In the genomic region with DNA sequence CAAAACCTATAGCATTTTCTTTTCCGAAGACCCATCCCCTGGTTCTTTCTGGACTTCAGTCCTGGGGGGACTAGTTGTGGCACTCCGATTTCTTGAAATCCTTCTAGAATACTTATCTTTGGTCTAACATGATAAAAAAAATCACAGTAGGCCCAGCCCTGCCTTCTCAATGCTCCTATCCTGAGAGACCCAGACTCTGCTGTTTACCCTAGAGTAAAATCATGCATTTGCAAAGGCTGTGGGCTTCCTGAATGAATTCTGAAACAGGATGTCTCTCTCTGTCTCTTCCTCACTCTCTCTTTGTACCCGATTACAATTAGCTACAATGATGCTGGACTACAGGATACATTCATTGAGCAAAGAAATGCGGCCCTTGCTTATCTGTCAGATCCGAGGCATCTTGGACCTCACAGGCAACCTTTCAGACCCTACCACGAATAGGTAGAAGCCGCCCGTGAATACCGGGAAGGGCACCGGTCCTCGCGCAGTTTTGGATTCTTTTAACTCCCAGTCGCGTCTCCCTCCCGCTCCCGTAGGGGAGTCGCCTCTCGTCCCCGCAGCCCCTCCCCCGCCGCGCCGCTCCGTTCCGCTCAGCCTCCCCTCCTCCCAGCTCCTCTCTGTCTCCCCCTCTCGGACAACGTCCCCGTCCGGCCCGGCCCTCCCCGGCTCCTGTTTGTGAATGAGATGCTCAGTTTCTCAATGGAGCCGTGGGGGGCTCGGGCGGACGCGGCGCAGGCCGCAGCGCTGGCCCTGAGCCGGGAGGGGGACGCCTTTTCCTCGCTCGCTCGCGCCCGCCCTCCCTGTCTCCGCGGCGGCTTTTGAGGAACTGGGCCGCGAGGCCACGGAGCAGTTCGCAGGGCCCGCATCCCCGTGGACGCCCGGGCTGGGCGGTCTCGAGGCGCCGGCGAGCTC, we compare ENCODE assay signal across 8 mouse cellular contexts. TPM values are rescaled to one million over a fixed set of nuclear protein-coding genes. Genes with fewer than 3 reads are reported as not detected.
A peak's percentile ranks its signal among the peaks of the same experiment; 100 is the strongest.
DNase-seq lines count a peak whose midpoint lies in the region; ATAC-seq and TF ChIP-seq lines count a peak whose summit lies in the region.

Gene Ptpn9 (plus strand): TSS at position 638 of the 912 bp plus-strand sequence.

- H3K27ac ChIP-seq in forebrain, embryonic 15.5 days (replicated peaks) = peak within 1 kb of the TSS; percentile 92
- peak within 1 kb of the TSS; percentile 97 for H3K27ac ChIP-seq in liver, postnatal 0 days (ENCODE audit: low read depth)
- H3K27ac ChIP-seq in neural tube, embryonic 14.5 days (ENCODE audit: low read depth, low read length) = peak within 1 kb of the TSS; percentile 93

- no peaks in the 10 kb centered on the region for H3K9me3 ChIP-seq in G1E (replicated peaks)
- H3K9me3 ChIP-seq in forebrain, embryonic 15.5 days = no peaks in the 10 kb centered on the region
- no peaks in the 10 kb centered on the region for H3K9me3 ChIP-seq in liver, postnatal 0 days (ENCODE audit: low read length)
- no peaks in the 10 kb centered on the region for H3K9me3 ChIP-seq in neural tube, embryonic 14.5 days (ENCODE audit: control insufficient read depth, low read length)

- 2% methylated on average over 62 of the region's 62 CpGs for WGBS in forebrain, embryonic 15.5 days
- 4% methylated on average over 61 of the region's 62 CpGs for WGBS in large intestine, adult 2 months
- 3% methylated on average over 58 of the region's 62 CpGs for WGBS in liver, postnatal 0 days (ENCODE audit: insufficient replicate concordance)
- 3% methylated on average over 62 of the region's 62 CpGs for WGBS in neural tube, embryonic 14.5 days

- peaks cover 2% of the 10 kb centered on the region for H3K36me3 ChIP-seq in G1E (replicated peaks)
- H3K36me3 ChIP-seq in forebrain, embryonic 15.5 days = no peaks in the 10 kb centered on the region
- no peaks in the 10 kb centered on the region for H3K36me3 ChIP-seq in liver, postnatal 0 days (replicated peaks; ENCODE audit: insufficient read depth, low read length)
- no peaks in the 10 kb centered on the region for H3K36me3 ChIP-seq in neural tube, embryonic 14.5 days (ENCODE audit: control insufficient read depth, insufficient read depth, low read length)

- intact Hi-C loops in heart, postnatal 14 days (cut with DNase I) = loop anchor here (2.0 to 10.0 kb wide), 2 partner anchors 44 to 60 kb away; partner anchors contain the start of genes Imp3 and Snupn

- ATAC-seq in G1E (ENCODE audit: extremely low read depth, insufficient number of reproducible peaks, low FRiP score, poor library complexity, severe bottlenecking) = peak; percentile 73
- ATAC-seq in forebrain, embryonic 15.5 days (replicated peaks) = peak; percentile 95
- peak; percentile 86 for ATAC-seq in liver, postnatal 0 days
- ATAC-seq in neural tube, embryonic 14.5 days (ENCODE audit: low read depth) = peak; percentile 95

- no peak for TF ChIP-seq CTCF in G1E (IDR thresholded peaks at IDR 0.05; ENCODE audit: low read depth, low read length)
- peak; percentile 75 for TF ChIP-seq CTCF in liver, postnatal 0 days (IDR thresholded peaks at IDR 0.05; ENCODE audit: low read depth)

- no peak for TF ChIP-seq EP300 in liver, postnatal 0 days (IDR thresholded peaks at IDR 0.05; ENCODE audit: low read depth)

- H3K9ac ChIP-seq in forebrain, embryonic 15.5 days (replicated peaks) = peak within 1 kb of the TSS; percentile 97
- peak within 1 kb of the TSS; percentile 93 for H3K9ac ChIP-seq in liver, postnatal 0 days (replicated peaks)
- H3K9ac ChIP-seq in neural tube, embryonic 14.5 days (replicated peaks; ENCODE audit: low read depth, low read length) = peak within 1 kb of the TSS; percentile 97

- H3K27me3 ChIP-seq in G1E (ENCODE audit: insufficient read depth, low read length) = no peaks in the 10 kb centered on the region
- no peaks in the 10 kb centered on the region for H3K27me3 ChIP-seq in forebrain, embryonic 15.5 days
- H3K27me3 ChIP-seq in liver, postnatal 0 days (ENCODE audit: insufficient read depth, low read length) = no peaks in the 10 kb centered on the region
- no peaks in the 10 kb centered on the region; the same call in 1 of the 2 replicates for H3K27me3 ChIP-seq in neural tube, embryonic 14.5 days (ENCODE audit: control insufficient read depth, insufficient read depth, low read length)

- DNase-seq in G1E (ENCODE audit: low spot score) = peak; percentile 88
- peak; percentile 82 for DNase-seq in cerebellum, adult 11-12 months
- peak; percentile 93 for DNase-seq in heart, postnatal 14 days
- DNase-seq in large intestine, adult 2 months (ENCODE audit: low read depth, low spot score) = peak; percentile 43
- DNase-seq in liver, postnatal 0 days = peak; percentile 90
- DNase-seq in thymus, adult 18-20 months = peak; percentile 68 to 69

- H3K4me3 ChIP-seq in G1E (ENCODE audit: low read depth, low read length) = peak within 1 kb of the TSS; percentile 83
- peak within 1 kb of the TSS; percentile 60 for H3K4me3 ChIP-seq in forebrain, embryonic 15.5 days
- H3K4me3 ChIP-seq in liver, postnatal 0 days (ENCODE audit: low read depth, low read length) = peak within 1 kb of the TSS; percentile 86
- H3K4me3 ChIP-seq in neural tube, embryonic 14.5 days (ENCODE audit: low read depth, low read length) = peak within 1 kb of the TSS; percentile 89

- H3K4me1 ChIP-seq in G1E (ENCODE audit: insufficient read depth, low read depth, low read length) = peaks cover 33% of the 10 kb centered on the region
- H3K4me1 ChIP-seq in forebrain, embryonic 15.5 days = peaks cover 23% of the 10 kb centered on the region
- H3K4me1 ChIP-seq in liver, postnatal 0 days (ENCODE audit: insufficient read depth) = peaks cover 9% of the 10 kb centered on the region
- H3K4me1 ChIP-seq in neural tube, embryonic 14.5 days (ENCODE audit: control insufficient read depth, insufficient read depth, low read length) = peaks cover 4% of the 10 kb centered on the region; the same call in 1 of the 2 replicates

- H3K4me2 ChIP-seq in forebrain, embryonic 15.5 days (replicated peaks) = peak within 1 kb of the TSS; percentile 81
- peak within 1 kb of the TSS; percentile 90 for H3K4me2 ChIP-seq in liver, postnatal 0 days (ENCODE audit: low read depth, low read length)
- H3K4me2 ChIP-seq in neural tube, embryonic 14.5 days (ENCODE audit: low read depth, low read length) = peak within 1 kb of the TSS; percentile 48

RNA-seq across cellular contexts. Expression of gene Ptpn9, which starts in this region (rescaled TPM):
- total RNA-seq in G1E (2014; fragmentation: Nextera tagmentation) (29.6 and 36.1 TPM in 2 replicates), G1E (2017) (26.2 and 29.2 TPM in 2 replicates)
- polyA plus RNA-seq in G1E (2012) = 62.4 and 69.9 TPM in 2 replicates
- polyA plus RNA-seq in forebrain, embryonic 15.5 days (2015; fragmentation: Nextera tagmentation; extraction: Ambion mirVana) = 27.5 and 29.0 TPM in 2 replicates
- 10 to 100 TPM; 13.5 to 16.3 TPM for total RNA-seq in heart, postnatal 14 days (2021)
- polyA plus RNA-seq in large intestine, adult 2 months (2012; rRNA removed) = 12.0 and 14.2 TPM in 2 replicates
- polyA plus RNA-seq in liver, postnatal 0 days (2015; fragmentation: Nextera tagmentation; extraction: Ambion mirVana) = 4.9 and 5.0 TPM in 2 replicates
- polyA plus RNA-seq in neural tube, embryonic 14.5 days (2014; fragmentation: Nextera tagmentation; extraction: Ambion mirVana) = 31.3 and 36.5 TPM in 2 replicates

Comparison
In these comparisons a context has a peak if more than half of its experiments do, and no peak if none do; other contexts are left out.
1. Peak in every context shown above with its lines: DNase-seq, ATAC-seq, H3K4me3 ChIP-seq and H3K27ac ChIP-seq.
2. DNase-seq: peak in every context shown above with its lines; median percentile 93 in heart, postnatal 14 days; 90 in liver, postnatal 0 days; 88 in G1E; 82 in cerebellum, adult 11-12 months; 68 in thymus, adult 18-20 months; 43 in large intestine, adult 2 months.